Comparison of ENCODE assay signal across 8 mouse cellular contexts in genomic region chr5:3146544-3147295, GRCm38 (mm10).
DNase-seq lines count a peak whose midpoint lies in the region; ATAC-seq and TF ChIP-seq lines count a peak whose summit lies in the region.
"Not testable (repeated sequence)": the region's sequence is repeated elsewhere in the genome, so short reads cannot be mapped to it uniquely, and the experiment has no call there.

No protein-coding gene starts in this region.

- H3K9me3 ChIP-seq in CH12.LX (replicated peaks; ENCODE audit: low read length); forebrain, postnatal 0 days (ENCODE audit: low read length); hindbrain, embryonic 12.5 days (replicated peaks); liver, postnatal 0 days (ENCODE audit: low read length); midbrain, postnatal 0 days (ENCODE audit: low read length); stomach, embryonic 14.5 days (ENCODE audit: control insufficient read depth, low read depth, low read length): not testable (repeated sequence)

- H3K4me2 ChIP-seq in CH12.LX (ENCODE audit: insufficient read depth, low read depth, poor library complexity, severe bottlenecking); forebrain, postnatal 0 days (ENCODE audit: low read depth); hindbrain, embryonic 12.5 days (replicated peaks); liver, postnatal 0 days (ENCODE audit: low read depth, low read length); midbrain, postnatal 0 days (ENCODE audit: low read depth, low read length, poor library complexity, severe bottlenecking); stomach, embryonic 14.5 days (replicated peaks; ENCODE audit: low read depth, low read length): not testable (repeated sequence)

- H3K36me3 ChIP-seq in CH12.LX (replicated peaks in 1 of 2; ENCODE audit: control insufficient read depth in 1 of 2, insufficient read depth in 1 of 2, low read length in 1 of 2); forebrain, postnatal 0 days (ENCODE audit: insufficient read depth); hindbrain, embryonic 12.5 days; liver, postnatal 0 days (replicated peaks; ENCODE audit: insufficient read depth, low read length); midbrain, postnatal 0 days (ENCODE audit: insufficient read depth, low read length); stomach, embryonic 14.5 days (ENCODE audit: control insufficient read depth, insufficient read depth, low read length): not testable (repeated sequence)

- TF ChIP-seq EP300 in CH12.LX (IDR thresholded peaks at IDR 0.05; ENCODE audit: low read length); liver, postnatal 0 days (IDR thresholded peaks at IDR 0.05; ENCODE audit: low read depth): not testable (repeated sequence)

- peak; percentile 85 for ATAC-seq in forebrain, postnatal 0 days
- ATAC-seq in hindbrain, embryonic 12.5 days (ENCODE audit: low FRiP score), result peak; percentile 42; the same call in 1 of the 2 replicates
- peak; percentile 47; the same call in 1 of the 2 replicates for ATAC-seq in liver, postnatal 0 days
- peak; percentile 76; the same call in 1 of the 2 replicates for ATAC-seq in midbrain, postnatal 0 days (ENCODE audit: low FRiP score)
- ATAC-seq in stomach, embryonic 14.5 days (ENCODE audit: insufficient number of reproducible peaks, insufficient read depth, low FRiP score, low read depth), result peak; percentile 56; the same call in 1 of the 2 replicates

- dilution Hi-C loops in CH12.LX (cut with MboI; ENCODE audit: extremely low pct_ligation_motif_present, extremely low pct_unique_long_range_greater_than_20kb, low sequenced_read_pairs), result not testable (repeated sequence)

- DNase-seq in CH12.LX (ENCODE audit: extremely low read depth), result peak; percentile 57
- DNase-seq in brain, embryonic 14.5 days (ENCODE audit: low read depth), result peak; percentile 53
- peak; percentile 63 for DNase-seq in forebrain, postnatal 0 days
- peak; percentile 45 for DNase-seq in kidney, postnatal 10 days
- peak; percentile 20 for DNase-seq in liver, postnatal 0 days
- peak; percentile 21 for DNase-seq in midbrain, postnatal 0 days (ENCODE audit: low spot score)

- not testable (repeated sequence) for H3K27ac ChIP-seq in CH12.LX (ENCODE audit: insufficient read depth, low read depth); forebrain, postnatal 0 days (ENCODE audit: low read depth, low read length); hindbrain, embryonic 12.5 days; liver, postnatal 0 days (ENCODE audit: low read depth); midbrain, postnatal 0 days (ENCODE audit: low read depth, low read length); stomach, embryonic 14.5 days (ENCODE audit: low read length)

- not testable (repeated sequence) for TF ChIP-seq POLR2A in CH12.LX (IDR thresholded peaks at IDR 0.05; ENCODE audit: low read depth, low read length); brain, embryonic 14.5 days (IDR thresholded peaks at IDR 0.05; ENCODE audit: borderline replicate concordance, extremely low read depth, insufficient read depth, insufficient read length, poor library complexity, severe bottlenecking)

- H3K27me3 ChIP-seq in CH12.LX (replicated peaks); forebrain, postnatal 0 days (ENCODE audit: insufficient read depth, low read length); hindbrain, embryonic 12.5 days; liver, postnatal 0 days (ENCODE audit: insufficient read depth, low read length); midbrain, postnatal 0 days (ENCODE audit: insufficient read depth, low read length); stomach, embryonic 14.5 days (ENCODE audit: control insufficient read depth, insufficient read depth, low read length): not testable (repeated sequence)

- peak in 1 of 2 experiments; percentile 45; a peak in 2 of 4 replicates for TF ChIP-seq CTCF in CH12.LX (conservative IDR thresholded peaks at IDR 0.05 in 1 of 2, IDR thresholded peaks at IDR 0.05 in 1 of 2; ENCODE audit: low read depth in 2 of 2, low read length in 2 of 2)
- peak; percentile 24; the same call in 1 of the 2 replicates for TF ChIP-seq CTCF in brain, embryonic 14.5 days (IDR thresholded peaks at IDR 0.05; ENCODE audit: borderline replicate concordance, extremely low read depth, insufficient read depth, insufficient read length)
- peak; percentile 48 for TF ChIP-seq CTCF in forebrain, postnatal 0 days (IDR thresholded peaks at IDR 0.05; ENCODE audit: low read depth)
- peak; percentile 50 for TF ChIP-seq CTCF in liver, postnatal 0 days (IDR thresholded peaks at IDR 0.05; ENCODE audit: low read depth)
- peak; percentile 57 for TF ChIP-seq CTCF in midbrain, postnatal 0 days (IDR thresholded peaks at IDR 0.05)

- H3K4me3 ChIP-seq in CH12.LX (replicated peaks in 1 of 3; ENCODE audit: low read depth in 2 of 3, low read length in 2 of 3, poor library complexity in 1 of 3); forebrain, postnatal 0 days (ENCODE audit: low read depth, low read length); hindbrain, embryonic 12.5 days; liver, postnatal 0 days (ENCODE audit: low read depth, low read length); midbrain, postnatal 0 days (ENCODE audit: low read depth, low read length); stomach, embryonic 14.5 days (ENCODE audit: low read depth, low read length): not testable (repeated sequence)

- H3K4me1 ChIP-seq in CH12.LX (ENCODE audit: control insufficient read depth in 1 of 2, insufficient read depth in 2 of 2); forebrain, postnatal 0 days (ENCODE audit: insufficient read depth); hindbrain, embryonic 12.5 days; liver, postnatal 0 days (ENCODE audit: insufficient read depth); midbrain, postnatal 0 days (ENCODE audit: insufficient read depth, low read length); stomach, embryonic 14.5 days (ENCODE audit: control insufficient read depth, insufficient read depth, low read length): not testable (repeated sequence)

- WGBS in forebrain, postnatal 0 days, result 46% methylated on average over 8 of the region's 11 CpGs
- 53% methylated on average over 8 of the region's 11 CpGs for WGBS in hindbrain, embryonic 12.5 days
- WGBS in liver, postnatal 0 days (ENCODE audit: insufficient replicate concordance), result 38% methylated on average over 8 of the region's 11 CpGs
- WGBS in midbrain, postnatal 0 days, result 40% methylated on average over 8 of the region's 11 CpGs
- 41% methylated on average over 8 of the region's 11 CpGs for WGBS in stomach, embryonic 14.5 days

- in situ Hi-C loops in CH12.LX (cut with MboI; ENCODE audit: low pct_ligation_motif_present, low pct_unique_long_range_greater_than_20kb, low sequenced_read_pairs), result not testable (repeated sequence)

- peak; percentile 27 for TF ChIP-seq RAD21 in CH12.LX (IDR thresholded peaks at IDR 0.05; ENCODE audit: low read depth, low read length)

- H3K79me2 ChIP-seq in CH12.LX (replicated peaks; ENCODE audit: control insufficient read depth, extremely low read depth, insufficient read depth, poor library complexity, severe bottlenecking), result not testable (repeated sequence)

- not testable (repeated sequence) for H3K9ac ChIP-seq in CH12.LX (ENCODE audit: insufficient read depth, low read depth); forebrain, postnatal 0 days; hindbrain, embryonic 12.5 days; liver, postnatal 0 days (replicated peaks); midbrain, postnatal 0 days (replicated peaks; ENCODE audit: low read length, poor library complexity, severe bottlenecking); stomach, embryonic 14.5 days (replicated peaks; ENCODE audit: low read depth, low read length)

TF ChIP-seq in CH12.LX, 34 proteins besides CTCF, POLR2A, EP300 and RAD21:
- TF ChIP-seq SMC3 (IDR thresholded peaks at IDR 0.05; ENCODE audit: low read depth, low read length), result peak; percentile 24; the same call in 1 of the 2 replicates
- peak; percentile 61 for TF ChIP-seq TBP (conservative IDR thresholded peaks at IDR 0.05; ENCODE audit: low read depth, low read length)
